Mouse (Mus musculus): ENCODE data around the gene Vmn1r90.
"Not testable (repeated sequence)": the region's sequence is repeated elsewhere in the genome, so short reads cannot be mapped to it uniquely, and the experiment has no call there.

DNA sequence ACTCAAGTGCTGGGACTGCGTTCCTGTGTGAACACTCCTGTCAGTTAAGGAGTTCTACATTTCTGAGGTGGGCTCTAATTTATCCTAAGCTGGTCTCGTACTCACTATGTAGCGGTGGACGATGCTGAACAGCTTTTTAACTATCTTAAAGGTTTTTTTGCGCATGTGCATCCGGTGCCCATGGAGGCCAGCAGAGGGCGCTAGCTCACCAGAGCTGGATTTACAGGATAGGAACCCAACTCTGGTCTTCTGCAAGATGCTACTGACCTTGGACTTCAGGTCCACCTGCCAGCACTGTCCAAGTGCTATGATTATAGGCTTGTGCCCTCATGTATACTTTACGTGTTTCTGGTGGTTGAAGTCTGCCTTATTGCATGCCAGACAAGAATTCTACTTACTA, 29.7 kb upstream of the Vmn1r90 start:
- TF ChIP-seq CTCF (IDR thresholded peaks at IDR 0.05; ENCODE audit: low read depth, low read length) = peak; percentile 48
- TF ChIP-seq EP300 (IDR thresholded peaks at IDR 0.05; ENCODE audit: insufficient read depth, low read depth, low read length); POLR2A (IDR thresholded peaks at IDR 0.05; ENCODE audit: insufficient read depth, low read length): not testable (repeated sequence)
